Mouse (Mus musculus) hindbrain, embryonic 12.5 days (tissue): ENCODE measurements around the gene Sfxn3. TPM values are rescaled to one million over a fixed set of nuclear protein-coding genes. Genes with fewer than 3 reads are reported as not detected.

ENCODE experiments used
- ATAC-seq: fragments of 200-750 bp; cut with Nextera tagmentation; 2 replicates; pipeline ENCODE4 v1.8.0; 2017; ENCODE audit warnings: moderate TSS enrichment; ENCODE audit not compliant: low FRiP score
- H3K27ac ChIP-seq: fragments of 300-500 bp; sonication (generic); 2 replicates; pipeline ENCODE4 v1.5.1; 2016; ENCODE audit warnings: mild to moderate bottlenecking
- H3K27me3 ChIP-seq: fragments of 300-500 bp; sonication (generic); 2 replicates; pipeline ENCODE4 v1.6.1; 2016; ENCODE audit warnings: mild to moderate bottlenecking
- H3K36me3 ChIP-seq: fragments of 300-500 bp; sonication (generic); 2 replicates; pipeline ENCODE4 v1.6.1; 2016; ENCODE audit warnings: mild to moderate bottlenecking
- H3K4me1 ChIP-seq: fragments of 300-500 bp; sonication (generic); 2 replicates; pipeline ENCODE4 v1.6.1; 2016
- H3K4me2 ChIP-seq: fragments of 300-500 bp; sonication (generic); replicated peaks from 2 replicates; pipeline ENCODE4 v1.6.1; 2016; ENCODE audit warnings: mild to moderate bottlenecking
- H3K4me3 ChIP-seq: fragments of 300-500 bp; sonication (generic); 2 replicates; pipeline ENCODE4 v1.5.1; 2016; ENCODE audit warnings: mild to moderate bottlenecking
- H3K9ac ChIP-seq: fragments of 300-500 bp; sonication (generic); 2 replicates; pipeline ENCODE4 v1.6.1; 2016; ENCODE audit warnings: mild to moderate bottlenecking, moderate library complexity
- H3K9me3 ChIP-seq: fragments of 300-500 bp; sonication (generic); replicated peaks from 2 replicates; pipeline ENCODE4 v1.6.1; 2016; ENCODE audit warnings: mild to moderate bottlenecking
- whole genome bisulfite sequencing: fragments of 180-500 bp; shearing (Covaris S2); methylation state at CpG from one replicate; pipeline ENCODE4 v1.1.7; 2016; 5-methylcytosine and 5-hydroxymethylcytosine counted together
- polyA plus RNA-seq: library from polyadenylated mRNA; unstranded; fragments of >200 nt; fragmentation: Nextera tagmentation; extraction: Ambion mirVana; gene quantifications from 2 replicates; pipeline ENCODE4 v1.2.1, GENCODE M21; 2016

The Sfxn3 gene
- polyA plus RNA-seq, 1 experiment from 2014 or later, result 38.2 TPM

DNA sequence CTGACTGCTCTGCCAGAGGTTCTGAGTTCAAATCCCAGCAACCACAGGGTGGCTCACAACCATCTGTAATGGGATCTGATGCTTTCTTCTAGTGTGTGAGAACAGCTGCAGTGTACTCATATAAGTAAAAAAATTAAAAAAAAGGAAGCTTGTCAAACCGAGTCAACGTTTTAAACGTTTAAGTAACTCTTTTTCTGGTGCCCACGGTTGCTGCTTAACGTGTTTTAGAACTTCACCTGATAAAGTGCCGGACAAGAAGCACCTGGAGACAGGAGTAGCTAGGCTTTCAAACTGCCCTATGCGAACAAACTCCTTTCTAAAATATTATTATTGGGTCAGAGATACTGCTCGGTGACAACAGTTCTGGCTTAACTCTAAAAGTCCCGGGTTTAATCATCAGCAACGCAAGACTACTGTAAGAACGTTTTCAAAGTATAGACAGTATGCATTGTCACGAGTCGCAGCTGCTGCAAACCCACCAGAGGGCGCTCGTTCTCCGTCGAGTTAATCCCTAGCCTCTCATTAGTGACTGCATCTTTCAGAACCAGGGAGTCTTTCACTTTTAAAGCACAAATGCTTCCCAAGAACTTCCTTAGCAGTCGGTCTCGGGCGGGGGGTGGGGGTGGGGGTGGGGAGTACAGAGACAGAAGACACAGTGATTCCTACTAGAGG lies 26.7 kb downstream of the Sfxn3 start:
- Histone ChIP-seq H3K9ac (peak overlapping the region; percentile 75), H3K27me3 (peaks cover 74% of the 10 kb centered on the region), H3K9me3 (no peaks in the 10 kb centered on the region), H3K4me1 (peaks cover 17% of the 10 kb centered on the region), H3K36me3 (no peaks in the 10 kb centered on the region), H3K4me3 (peak overlapping the region; percentile 56), H3K4me2 (peak overlapping the region; percentile 90), H3K27ac (peak overlapping the region; percentile 84)
- WGBS, result 10% methylated on average over 20 of the region's 20 CpGs
- ATAC-seq, result peak; percentile 26; the same call in 1 of the 2 replicates

DNA sequence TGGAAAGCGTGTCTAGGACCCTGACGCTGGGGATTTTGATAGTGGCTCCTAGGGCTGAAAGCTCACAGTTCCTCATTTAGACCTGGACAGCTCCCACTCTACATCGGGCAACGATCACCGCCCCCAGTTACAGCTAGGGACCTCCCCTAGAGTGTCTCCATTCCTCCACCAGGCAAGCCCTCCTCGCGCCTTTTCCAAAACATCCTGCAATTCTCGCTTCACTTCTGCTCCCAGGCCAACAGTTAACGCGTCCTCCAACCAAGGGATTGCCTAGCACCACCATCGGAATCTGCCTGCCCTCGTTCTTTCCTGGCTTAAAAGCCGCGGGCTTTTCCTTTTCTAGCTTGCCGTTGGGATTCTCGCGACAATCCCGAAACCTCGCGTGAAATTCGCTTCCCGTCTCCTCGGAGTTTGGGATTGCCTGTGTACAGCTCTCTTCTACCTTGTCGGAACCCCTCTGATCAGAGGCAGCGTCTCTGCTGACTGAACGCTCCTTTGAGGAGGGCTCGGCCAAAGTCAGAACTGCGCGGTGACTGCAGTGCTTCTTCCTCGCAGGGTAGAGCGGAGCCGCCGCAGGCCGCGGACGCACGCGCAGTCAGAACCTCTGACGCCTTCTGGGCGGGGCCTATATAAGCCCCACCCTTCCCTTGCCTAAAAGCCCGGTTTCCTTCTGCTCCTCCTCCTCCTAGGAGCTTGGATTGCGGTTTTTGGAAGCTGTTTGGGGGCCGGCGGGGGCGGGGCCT lies 27.4 kb downstream of the Sfxn3 start, which contains the start of gene Kazald1:
TSS of gene Kazald1 (plus strand) at position 662 of the 743 bp plus-strand sequence.
- WGBS, result under 1% methylated on average over 45 of the region's 45 CpGs
- Histone ChIP-seq H3K4me1 (peaks cover 23% of the 10 kb centered on the region), H3K27ac (peak within 1 kb of the TSS; percentile 84), H3K9me3 (no peaks in the 10 kb centered on the region), H3K9ac (peak within 1 kb of the TSS; percentile 75), H3K36me3 (no peaks in the 10 kb centered on the region), H3K4me2 (peak within 1 kb of the TSS; percentile 90), H3K4me3 (peak within 1 kb of the TSS; percentile 56), H3K27me3 (peaks cover 75% of the 10 kb centered on the region)
- ATAC-seq, result peak; percentile 82

DNA sequence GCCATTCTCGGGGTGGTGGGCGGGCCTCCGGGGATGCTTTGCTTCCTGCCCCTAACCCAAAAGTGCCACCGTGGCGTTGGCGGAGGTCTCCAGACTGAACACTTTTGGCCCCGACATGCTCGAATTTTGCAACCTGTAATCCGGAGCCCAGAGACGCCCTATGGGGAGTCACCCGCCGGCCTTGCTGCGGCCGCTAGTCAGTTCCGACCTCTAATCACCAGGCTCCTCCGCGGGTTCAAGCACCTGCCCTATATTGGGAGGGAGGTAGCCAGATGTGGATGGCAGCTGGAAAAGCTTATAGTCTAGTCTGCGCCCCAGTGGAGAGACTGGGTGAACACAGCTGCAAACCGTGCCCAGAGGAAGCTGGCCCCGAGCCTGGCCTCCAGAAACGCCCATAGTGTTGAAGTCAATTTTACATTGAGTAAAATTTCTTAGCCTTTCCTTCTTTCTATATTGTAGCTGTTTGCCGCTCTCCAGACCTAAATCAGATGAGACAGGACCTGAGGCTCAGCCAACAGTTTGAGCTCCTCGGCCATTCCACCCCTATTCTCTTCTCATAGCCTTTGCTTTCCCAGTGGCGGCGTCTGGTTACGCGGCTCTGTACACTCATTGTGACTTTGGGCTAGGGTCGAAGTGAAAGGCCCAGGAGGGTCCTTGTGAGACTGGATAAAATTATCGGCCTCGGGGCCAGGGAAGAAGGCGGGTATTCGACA lies 28.2 kb downstream of the Sfxn3 start:
- H3K27ac ChIP-seq, result no peak overlapping the region
- H3K36me3 ChIP-seq, result no peaks in the 10 kb centered on the region
- peak overlapping the region; percentile 90 for H3K4me2 ChIP-seq
- peak overlapping the region; percentile 75 for H3K9ac ChIP-seq
- no peaks in the 10 kb centered on the region for H3K9me3 ChIP-seq
- under 1% methylated on average over 32 of the region's 32 CpGs for WGBS
- peaks cover 77% of the 10 kb centered on the region for H3K27me3 ChIP-seq
- peaks cover 31% of the 10 kb centered on the region for H3K4me1 ChIP-seq
- peak; percentile 39 for ATAC-seq
- H3K4me3 ChIP-seq, result peak overlapping the region; percentile 56

DNA sequence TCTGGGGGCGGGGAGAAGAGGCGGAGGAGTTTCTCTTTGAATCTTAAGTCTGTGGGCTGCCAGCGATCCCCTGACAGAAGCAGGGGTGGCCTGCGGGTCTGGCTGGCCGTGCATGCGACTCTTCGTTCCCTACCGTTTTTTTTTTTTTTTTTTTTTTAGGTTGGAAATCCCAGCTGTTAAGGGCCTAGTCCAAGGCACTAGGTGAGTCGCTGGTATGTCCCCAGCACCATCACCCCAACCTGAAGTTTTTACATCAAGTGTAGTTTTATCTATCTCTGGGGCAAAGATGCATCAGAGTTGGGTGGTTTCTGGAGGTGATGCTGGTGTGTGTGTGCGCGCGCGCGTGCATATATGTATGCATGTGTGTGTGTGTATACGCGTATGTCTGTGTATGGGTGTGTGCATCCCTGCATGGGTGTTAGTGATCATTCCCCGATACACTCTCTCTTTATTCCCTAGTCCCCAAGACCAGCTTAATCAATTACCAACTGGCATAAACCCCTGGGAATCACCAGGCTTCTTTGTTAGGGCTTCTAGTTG lies 28.8 kb downstream of the Sfxn3 start:
- Histone ChIP-seq H3K27me3 (peaks cover 77% of the 10 kb centered on the region), H3K36me3 (no peaks in the 10 kb centered on the region), H3K4me1 (peaks cover 37% of the 10 kb centered on the region), H3K4me3 (peak overlapping the region; percentile 56), H3K9me3 (no peaks in the 10 kb centered on the region), H3K4me2 (peak overlapping the region; percentile 90), H3K27ac (no peak overlapping the region), H3K9ac (peak overlapping the region; percentile 38; the same call in 1 of the 2 replicates)
- WGBS, result 7% methylated on average over 17 of the region's 17 CpGs
- ATAC-seq, result no peak

DNA sequence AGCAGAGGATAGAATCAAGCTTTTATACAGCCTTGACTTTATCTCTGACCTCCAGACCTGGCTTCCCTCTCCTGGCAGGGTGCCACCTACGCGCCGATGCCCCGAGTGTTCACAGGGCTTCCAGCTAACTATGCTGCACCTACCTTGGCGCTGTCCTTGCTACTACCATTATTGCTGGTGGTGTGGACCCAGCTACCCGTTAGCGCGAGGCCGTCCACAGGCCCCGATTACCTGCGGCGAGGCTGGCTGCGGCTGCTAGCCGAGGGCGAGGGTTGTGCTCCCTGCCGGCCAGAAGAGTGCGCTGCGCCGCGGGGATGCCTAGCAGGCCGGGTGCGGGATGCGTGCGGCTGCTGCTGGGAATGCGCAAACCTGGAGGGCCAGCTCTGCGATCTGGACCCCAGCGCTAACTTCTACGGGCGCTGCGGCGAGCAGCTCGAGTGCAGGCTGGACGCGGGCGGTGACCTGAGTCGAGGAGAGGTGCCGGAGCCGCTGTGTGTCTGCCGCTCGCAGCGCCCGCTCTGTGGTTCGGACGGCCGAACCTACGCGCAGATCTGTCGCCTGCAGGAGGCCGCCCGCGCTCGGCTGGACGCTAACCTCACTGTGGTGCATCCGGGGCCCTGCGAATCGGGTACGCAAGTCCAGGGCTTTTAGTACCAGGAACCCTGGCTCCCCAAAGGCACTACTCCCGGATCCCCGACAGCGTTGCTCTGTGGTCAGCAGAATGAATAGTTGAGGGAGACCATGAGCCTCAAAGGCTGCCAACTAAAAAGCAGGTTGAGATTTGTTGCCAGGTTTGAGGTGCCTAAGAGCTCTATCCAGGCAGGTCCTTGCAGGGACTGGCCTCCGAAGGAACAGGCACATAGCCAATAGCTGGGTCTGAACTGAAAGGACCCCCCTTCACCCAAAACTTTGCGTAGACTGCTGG lies 29.5 kb downstream of the Sfxn3 start:
- Histone ChIP-seq H3K4me1 (peaks cover 38% of the 10 kb centered on the region), H3K27ac (peak overlapping the region; percentile 23; the same call in 1 of the 2 replicates), H3K4me3 (peak overlapping the region; percentile 56), H3K9me3 (no peaks in the 10 kb centered on the region), H3K9ac (peak overlapping the region; percentile 32), H3K4me2 (peak overlapping the region; percentile 90), H3K27me3 (peaks cover 77% of the 10 kb centered on the region), H3K36me3 (no peaks in the 10 kb centered on the region)
- WGBS, result under 1% methylated on average over 62 of the region's 62 CpGs
- ATAC-seq, result no peak

DNA sequence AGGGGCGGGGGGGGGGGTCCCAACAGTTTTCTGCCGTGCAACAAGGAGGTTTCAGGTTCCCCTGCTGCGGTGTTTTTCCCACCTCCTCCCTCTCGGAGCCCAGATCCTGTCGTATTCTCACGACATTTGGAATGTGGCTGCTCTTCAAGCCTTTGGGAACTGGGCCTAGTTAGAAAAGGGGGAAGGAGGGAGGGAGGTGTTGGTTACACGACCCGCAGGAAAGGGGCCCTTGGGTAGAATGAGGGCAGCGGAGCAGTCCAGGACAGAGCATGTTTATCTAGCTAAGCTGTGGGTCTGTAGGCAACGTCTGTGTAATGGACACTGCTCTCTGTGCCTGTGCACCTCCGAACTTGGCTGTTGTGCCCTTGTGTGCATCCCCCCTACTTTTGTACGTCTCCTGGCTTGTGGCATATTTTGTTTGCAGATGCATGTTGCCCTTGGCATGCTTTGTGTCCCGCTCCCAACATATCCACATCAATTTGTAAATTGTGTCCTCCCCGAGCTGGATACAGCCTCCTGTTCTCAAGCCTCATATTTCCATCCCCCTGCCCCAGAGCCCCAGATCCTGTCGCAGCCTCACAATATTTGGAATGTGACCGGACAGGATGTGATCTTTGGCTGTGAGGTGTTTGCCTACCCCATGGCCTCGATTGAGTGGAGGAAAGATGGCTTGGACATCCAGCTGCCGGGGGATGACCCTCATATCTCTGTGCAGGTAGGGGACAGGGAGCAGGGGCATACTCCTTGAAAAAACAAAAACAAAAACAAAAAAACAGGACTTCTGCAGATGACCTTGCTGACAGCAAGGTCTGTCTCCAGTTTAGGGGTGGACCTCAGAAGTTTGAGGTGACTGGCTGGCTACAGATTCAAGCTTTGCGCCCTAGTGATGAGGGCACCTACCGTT lies 30.7 kb downstream of the Sfxn3 start:
- no peak for ATAC-seq
- 6% methylated on average over 20 of the region's 20 CpGs for WGBS
- Histone ChIP-seq H3K36me3 (no peaks in the 10 kb centered on the region), H3K4me2 (peak overlapping the region; percentile 90), H3K9ac (no peak overlapping the region), H3K4me1 (peaks cover 38% of the 10 kb centered on the region), H3K4me3 (0 out of 2 replicates have a peak overlapping the region, but pooled peaks have one; percentile 56), H3K9me3 (no peaks in the 10 kb centered on the region), H3K27me3 (peaks cover 83% of the 10 kb centered on the region), H3K27ac (no peak overlapping the region)

DNA sequence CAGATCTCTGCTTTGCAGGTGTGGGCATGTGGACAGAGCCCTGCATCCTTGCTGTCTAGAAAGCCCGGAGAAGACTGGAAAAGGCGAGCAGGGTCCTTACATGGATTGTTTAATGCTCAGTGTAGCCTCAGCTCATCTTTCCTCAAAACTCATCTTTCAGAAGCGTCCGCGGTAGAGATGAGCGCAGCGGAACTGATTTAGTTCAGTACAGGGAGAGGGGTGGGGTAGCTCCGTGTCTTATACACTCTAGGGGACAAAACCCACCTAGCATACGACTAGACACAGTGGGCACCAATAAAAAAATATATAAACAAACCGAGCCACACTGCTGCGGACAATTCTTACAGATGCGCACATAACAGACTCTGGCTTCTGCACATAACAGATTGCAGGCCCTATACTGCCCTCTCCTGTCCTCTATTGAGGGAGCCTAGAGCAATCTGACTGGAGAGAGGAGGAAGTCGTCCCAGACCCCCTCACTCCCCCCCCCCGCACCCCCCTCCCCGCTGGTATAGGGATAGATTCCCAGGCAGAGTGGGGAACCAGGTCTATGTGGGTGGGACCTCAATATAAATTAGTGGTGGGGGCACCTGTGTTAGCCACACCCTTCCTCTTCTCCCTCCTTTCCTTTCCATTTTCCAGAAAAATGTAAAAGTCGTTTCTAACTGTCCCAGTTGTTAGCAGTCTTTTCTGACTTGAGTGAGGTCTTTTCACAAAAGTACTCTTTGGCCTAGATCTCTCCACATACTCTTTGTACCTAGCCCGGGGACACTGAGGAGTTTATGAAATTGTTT lies 31.9 kb downstream of the Sfxn3 start:
- 7% methylated on average over 17 of the region's 17 CpGs for WGBS
- Histone ChIP-seq H3K9ac (0 out of 2 replicates have a peak overlapping the region, but pooled peaks have one; percentile 15), H3K9me3 (no peaks in the 10 kb centered on the region), H3K4me2 (peak overlapping the region; percentile 49), H3K4me3 (peak overlapping the region; percentile 24), H3K4me1 (peaks cover 39% of the 10 kb centered on the region), H3K27me3 (peaks cover 87% of the 10 kb centered on the region), H3K36me3 (no peaks in the 10 kb centered on the region), H3K27ac (no peak overlapping the region)
- ATAC-seq, result no peak

DNA sequence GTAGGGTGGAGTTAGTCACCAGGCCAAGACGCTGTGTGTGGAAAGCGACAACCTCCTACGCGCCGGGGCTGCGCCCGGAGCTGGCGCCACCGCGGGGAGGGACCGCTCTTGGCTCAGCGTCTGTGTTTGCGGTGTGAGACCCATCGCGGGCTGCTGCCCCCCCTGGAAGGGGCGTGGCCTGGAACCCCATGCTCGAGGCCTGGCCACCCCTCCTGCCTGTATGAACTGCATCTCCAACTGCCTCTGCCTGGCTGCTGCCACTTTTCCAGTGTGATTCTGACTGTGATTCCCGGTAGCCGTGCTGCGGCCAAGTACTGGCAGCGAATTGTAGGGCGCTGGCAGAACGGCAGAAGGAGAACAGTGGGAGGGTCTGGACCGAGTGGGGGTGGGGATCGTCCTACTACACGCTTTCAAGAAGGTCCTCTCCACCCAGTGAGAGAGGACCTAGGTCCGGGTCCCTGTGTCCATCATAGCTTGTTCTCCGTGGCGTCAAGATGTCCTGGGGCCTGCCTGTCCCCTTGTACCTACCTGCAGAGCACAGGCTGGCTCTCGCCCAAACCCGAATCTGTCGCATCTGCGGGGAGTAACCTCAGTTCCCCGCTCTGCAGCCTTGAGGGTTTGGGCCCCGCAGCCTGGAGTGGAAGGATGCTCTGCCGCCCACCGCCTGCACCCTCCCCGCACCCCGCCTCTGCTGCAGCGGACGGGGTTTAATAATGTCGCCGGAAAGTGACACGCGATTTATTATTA lies 32.6 kb downstream of the Sfxn3 start:
- peak; percentile 24; the same call in 1 of the 2 replicates for ATAC-seq
- Histone ChIP-seq H3K27ac (no peak overlapping the region; the same call in 1 of the 2 replicates), H3K27me3 (peaks cover 91% of the 10 kb centered on the region), H3K4me1 (peaks cover 39% of the 10 kb centered on the region), H3K9me3 (no peaks in the 10 kb centered on the region), H3K4me2 (peak overlapping the region; percentile 49), H3K36me3 (no peaks in the 10 kb centered on the region), H3K9ac (peak overlapping the region; percentile 43; the same call in 1 of the 2 replicates), H3K4me3 (peak overlapping the region; percentile 24)
- under 1% methylated on average over 45 of the region's 45 CpGs for WGBS

DNA sequence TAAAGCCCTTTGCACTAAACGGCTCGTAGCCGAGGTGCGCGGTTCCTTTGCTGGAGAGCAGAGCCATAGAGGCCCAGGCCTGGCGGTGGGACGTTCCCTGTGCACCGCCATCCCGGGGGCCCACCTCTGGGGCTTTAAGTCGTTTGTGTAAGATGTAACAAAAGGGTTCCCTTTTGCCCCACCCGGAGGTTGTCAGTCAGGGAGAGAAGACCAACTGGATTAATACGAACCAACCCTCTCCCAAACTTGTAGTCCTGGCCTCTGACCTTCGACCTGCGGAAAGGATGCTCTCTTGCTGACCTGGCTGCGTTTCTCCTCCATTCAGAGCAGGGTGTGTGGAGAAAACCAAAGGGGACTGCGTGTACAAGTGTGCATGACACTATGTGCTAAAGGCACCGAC lies 33.4 kb downstream of the Sfxn3 start:
- H3K4me2 ChIP-seq, result peak overlapping the region; percentile 49
- H3K9ac ChIP-seq, result peak overlapping the region; percentile 43
- WGBS, result 1% methylated on average over 17 of the region's 17 CpGs
- peak overlapping the region; percentile 24 for H3K4me3 ChIP-seq
- H3K9me3 ChIP-seq, result no peaks in the 10 kb centered on the region
- no peak for ATAC-seq
- peaks cover 39% of the 10 kb centered on the region for H3K4me1 ChIP-seq
- no peak overlapping the region for H3K27ac ChIP-seq
- H3K36me3 ChIP-seq, result no peaks in the 10 kb centered on the region
- peaks cover 92% of the 10 kb centered on the region for H3K27me3 ChIP-seq
